Comparison of ENCODE assay signal across 11 mouse cellular contexts in the genomic region with DNA sequence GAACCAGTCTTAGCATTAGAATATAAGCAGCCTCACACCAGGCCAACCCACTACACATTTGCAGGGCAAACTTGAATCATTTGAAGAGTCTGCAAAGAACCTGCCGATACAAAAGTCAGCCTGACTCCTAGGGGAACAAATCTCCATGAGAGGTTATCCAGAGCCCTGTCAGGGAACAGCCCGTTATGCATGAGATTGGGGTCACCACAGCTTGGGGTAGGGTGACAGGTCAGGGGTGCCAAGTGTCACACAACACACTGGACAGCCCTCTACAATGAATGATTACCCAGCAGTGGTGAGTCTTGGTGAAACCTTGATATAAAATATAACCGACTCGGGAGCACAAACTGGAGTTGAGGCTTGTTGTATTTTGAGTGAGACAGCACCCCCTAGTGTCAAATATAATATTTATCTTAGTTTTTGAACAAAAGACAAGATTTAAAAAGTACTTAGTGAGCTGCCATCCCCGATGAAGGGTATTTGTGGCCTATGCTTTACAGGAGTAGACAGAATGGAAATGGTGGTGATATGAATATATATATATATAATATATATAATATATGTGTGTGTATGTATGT. TPM values are rescaled to one million over a fixed set of nuclear protein-coding genes. Genes with fewer than 3 reads are reported as not detected.
DNase-seq lines count a peak whose midpoint lies in the region; ATAC-seq and TF ChIP-seq lines count a peak whose summit lies in the region.
"Had no signal": no experiment of that assay in that cellular context is flagged by ENCODE, and none has a peak within 500 bp of the region (broad histone marks: within the 10 kb centered on the region; RNA-seq: fewer than 3 reads in every experiment).

No protein-coding gene starts in this region.

- WGBS in hindbrain, embryonic 11.5 days, result 67% methylated on average over 5 of the region's 5 CpGs
- 45% methylated on average over 5 of the region's 5 CpGs for WGBS in hindbrain, embryonic 16.5 days

- peak; percentile 23 to 73 (median 28); a peak in 4 of 6 replicates for TF ChIP-seq CTCF in MEL (IDR thresholded peaks at IDR 0.05 in 2 of 3, conservative IDR thresholded peaks at IDR 0.05 in 1 of 3; ENCODE audit: control insufficient read depth in 1 of 3, insufficient read depth in 1 of 3, low read depth in 2 of 3, low read length in 3 of 3, poor library complexity in 1 of 3, severe bottlenecking in 1 of 3)

- peak; percentile 81 for TF ChIP-seq RAD21 in MEL (IDR thresholded peaks at IDR 0.05; ENCODE audit: low read depth, low read length)

- H3K9me3 ChIP-seq in hindbrain, embryonic 11.5 days (ENCODE audit: control insufficient read depth, low read length), result no peaks in the 10 kb centered on the region
- no peaks in the 10 kb centered on the region for H3K9me3 ChIP-seq in hindbrain, embryonic 16.5 days (ENCODE audit: control insufficient read depth, low read length)
- no peaks in the 10 kb centered on the region for H3K9me3 ChIP-seq in MEL (replicated peaks; ENCODE audit: insufficient read depth, low read length)
- H3K9me3 ChIP-seq: embryonic facial prominence, embryonic 12.5 days; lung, embryonic 15.5 days had no signal

- H3K9ac ChIP-seq in hindbrain, embryonic 11.5 days (ENCODE audit: low read depth, low read length), result no peak overlapping the region
- H3K9ac ChIP-seq in hindbrain, embryonic 16.5 days (ENCODE audit: low read depth, low read length), result no peak overlapping the region
- no peak overlapping the region for H3K9ac ChIP-seq in MEL (ENCODE audit: control insufficient read depth, low read depth, low read length, poor library complexity, severe bottlenecking)
- H3K9ac ChIP-seq: embryonic facial prominence, embryonic 12.5 days; lung, embryonic 15.5 days had no signal

- no peak overlapping the region for H3K4me2 ChIP-seq in hindbrain, embryonic 11.5 days (replicated peaks; ENCODE audit: low read depth, low read length)
- H3K4me2 ChIP-seq in hindbrain, embryonic 16.5 days (ENCODE audit: low read length), result no peak overlapping the region
- H3K4me2 ChIP-seq: embryonic facial prominence, embryonic 12.5 days; lung, embryonic 15.5 days had no signal

- no peaks in the 10 kb centered on the region for H3K27me3 ChIP-seq in hindbrain, embryonic 11.5 days (ENCODE audit: control insufficient read depth, insufficient read depth, low read length)
- no peaks in the 10 kb centered on the region for H3K27me3 ChIP-seq in hindbrain, embryonic 16.5 days (replicated peaks; ENCODE audit: control insufficient read depth, insufficient read depth, low read length)
- no peaks in the 10 kb centered on the region for H3K27me3 ChIP-seq in MEL (ENCODE audit: control insufficient read depth in 1 of 2, insufficient read depth in 2 of 2, low read length in 2 of 2)
- H3K27me3 ChIP-seq: embryonic facial prominence, embryonic 12.5 days; lung, embryonic 15.5 days had no signal

- no peak for TF ChIP-seq EP300 in MEL (IDR thresholded peaks at IDR 0.05; ENCODE audit: low read depth in 1 of 2, low read length in 2 of 2)

- H3K4me1 ChIP-seq in hindbrain, embryonic 11.5 days (replicated peaks; ENCODE audit: control insufficient read depth, insufficient read depth, low read length), result no peaks in the 10 kb centered on the region
- H3K4me1 ChIP-seq in hindbrain, embryonic 16.5 days (ENCODE audit: control insufficient read depth, insufficient read depth, low read depth, low read length), result no peaks in the 10 kb centered on the region
- H3K4me1 ChIP-seq in MEL (ENCODE audit: control insufficient read depth in 1 of 2, insufficient read depth in 2 of 2, low read length in 2 of 2), result no peaks in the 10 kb centered on the region
- H3K4me1 ChIP-seq: embryonic facial prominence, embryonic 12.5 days; lung, embryonic 15.5 days had no signal

- H3K27ac ChIP-seq in hindbrain, embryonic 11.5 days (ENCODE audit: low read depth, low read length), result no peak overlapping the region
- H3K27ac ChIP-seq in hindbrain, embryonic 16.5 days (ENCODE audit: low read depth, low read length), result no peak overlapping the region
- no peak overlapping the region for H3K27ac ChIP-seq in MEL (ENCODE audit: control insufficient read depth, low read depth, low read length)
- H3K27ac ChIP-seq: embryonic facial prominence, embryonic 12.5 days; lung, embryonic 15.5 days had no signal

- ATAC-seq in hindbrain, embryonic 11.5 days (ENCODE audit: low FRiP score), result no peak
- no peak for ATAC-seq in hindbrain, embryonic 16.5 days
- peak; percentile 35; the same call in 1 of the 2 replicates for ATAC-seq in granulocyte monocyte progenitor cell, adult 5-6 weeks (replicated peaks; ENCODE audit: poor library complexity, severe bottlenecking)

- no peaks in the 10 kb centered on the region for H3K79me2 ChIP-seq in MEL (ENCODE audit: control insufficient read depth, insufficient read depth, low read length, poor library complexity)

- no peak for TF ChIP-seq POLR2A in MEL (IDR thresholded peaks at IDR 0.05; ENCODE audit: control insufficient read depth in 1 of 2, insufficient read depth in 1 of 2, low read depth in 1 of 2, low read length in 2 of 2, poor library complexity in 1 of 2)

- no peak overlapping the region for H3K4me3 ChIP-seq in hindbrain, embryonic 11.5 days (ENCODE audit: low read depth, low read length)
- H3K4me3 ChIP-seq in hindbrain, embryonic 16.5 days (ENCODE audit: low read length), result no peak overlapping the region
- H3K4me3 ChIP-seq in MEL (ENCODE audit: control insufficient read depth in 1 of 2, insufficient read depth in 1 of 2, low read depth in 2 of 2, low read length in 2 of 2), result no peak overlapping the region
- H3K4me3 ChIP-seq: embryonic facial prominence, embryonic 12.5 days; lung, embryonic 15.5 days had no signal

- DNase-seq in hindbrain, embryonic 11.5 days (ENCODE audit: low spot score), result peak; percentile 30
- DNase-seq in 3T3-L1 (ENCODE audit: low read depth, low spot score) (peak; percentile 49), MEL (ENCODE audit: low read depth, low spot score) (peak; percentile 65)
- no peak for DNase-seq in left cerebral cortex, postnatal 36 days (ENCODE audit: low spot score in 2 of 2)
- no peak for DNase-seq in urinary bladder, adult 18-20 months (ENCODE audit: low spot score in 2 of 2)
- no peak for DNase-seq in frontal cortex, postnatal 25 days (ENCODE audit: low spot score in 2 of 2)
- DNase-seq: heart, postnatal 36 days had no signal

- H3K36me3 ChIP-seq in hindbrain, embryonic 11.5 days (ENCODE audit: control insufficient read depth, insufficient read depth, low read length), result no peaks in the 10 kb centered on the region
- no peaks in the 10 kb centered on the region for H3K36me3 ChIP-seq in hindbrain, embryonic 16.5 days (ENCODE audit: control insufficient read depth, insufficient read depth, low read length)
- H3K36me3 ChIP-seq in MEL (ENCODE audit: control insufficient read depth in 1 of 2, insufficient read depth in 2 of 2, low read length in 2 of 2), result no peaks in the 10 kb centered on the region
- H3K36me3 ChIP-seq: embryonic facial prominence, embryonic 12.5 days; lung, embryonic 15.5 days had no signal

- intact Hi-C loops in left cerebral cortex, postnatal 36 days (cut with DNase I), result no loop called here

TF ChIP-seq in MEL, 35 proteins besides CTCF, POLR2A, EP300 and RAD21:
- TF ChIP-seq MAZ (IDR thresholded peaks at IDR 0.05; ENCODE audit: low read depth, low read length) (no peak), GATA1 (IDR thresholded peaks at IDR 0.05; ENCODE audit: low read depth, low read length) (no peak), MYB (IDR thresholded peaks at IDR 0.05; ENCODE audit: low read depth, low read length) (no peak), MEF2A (IDR thresholded peaks at IDR 0.05; ENCODE audit: extremely low read depth, insufficient replicate concordance, low read depth, low read length, poor library complexity, severe bottlenecking) (no peak), TAL1 (IDR thresholded peaks at IDR 0.05; ENCODE audit: low read length) (no peak), USF1 (IDR thresholded peaks at IDR 0.05; ENCODE audit: low read depth, low read length) (no peak), ZC3H11A (IDR thresholded peaks at IDR 0.05; ENCODE audit: low read depth, low read length) (peak; percentile 74), SMC3 (IDR thresholded peaks at IDR 0.05; ENCODE audit: low read depth, low read length) (peak; percentile 71), MYC (IDR thresholded peaks at IDR 0.05; ENCODE audit: low read depth, low read length) (no peak), E2F4 (IDR thresholded peaks at IDR 0.05; ENCODE audit: borderline replicate concordance, low read depth, low read length) (no peak), CHD1 (IDR thresholded peaks at IDR 0.05; ENCODE audit: low read depth, low read length) (no peak), POLR2AphosphoS2 (IDR thresholded peaks at IDR 0.05; ENCODE audit: low read length) (no peak), TBP (IDR thresholded peaks at IDR 0.05; ENCODE audit: low read depth, low read length) (no peak), MAX (IDR thresholded peaks at IDR 0.05; ENCODE audit: low read length) (no peak)

RNA-seq across cellular contexts. Expression of a gene that starts 13.7 kb away (rescaled TPM):
- 0.34 and 0.43 TPM in 2 replicates for polyA plus RNA-seq in hindbrain, embryonic 11.5 days (2014; fragmentation: Nextera tagmentation; extraction: Ambion mirVana)
- polyA plus RNA-seq in hindbrain, embryonic 16.5 days (2015; fragmentation: Nextera tagmentation; extraction: Ambion mirVana), result 3.0 TPM in 2 replicates
- total RNA-seq in MEL (2012; rRNA removed), result not detected in 2 replicates
- polyA plus RNA-seq in MEL (2012; ENCODE audit: insufficient read depth in 1 of 2, insufficient read length in 2 of 2, low read depth in 1 of 2, low replicate concordance in 2 of 2, missing spikeins in 1 of 2), result not detected
- not detected in 2 replicates for total RNA-seq in granulocyte monocyte progenitor cell, adult 5-6 weeks (2014; fragmentation: Nextera tagmentation)
- not detected in 2 replicates for total RNA-seq in granulocyte monocyte progenitor cell, adult 5-6 weeks (2017)
- 1 to 10 TPM; 3.1 to 4.6 TPM for total RNA-seq in left cerebral cortex, postnatal 36 days (2021)
- total RNA-seq: heart, postnatal 36 days had no signal
- polyA plus RNA-seq: lung, embryonic 15.5 days had no signal

RNA-seq across cellular contexts. Expression of a gene that starts 53.2 kb away (rescaled TPM):
- polyA plus RNA-seq in hindbrain, embryonic 11.5 days (2014; fragmentation: Nextera tagmentation; extraction: Ambion mirVana), result 0.78 and 1.2 TPM in 2 replicates
- polyA plus RNA-seq in hindbrain, embryonic 16.5 days (2015; fragmentation: Nextera tagmentation; extraction: Ambion mirVana), result 0.44 and 0.75 TPM in 2 replicates
- 0.50 and 0.95 TPM in 2 replicates for total RNA-seq in MEL (2012; rRNA removed)
- under 1 TPM in 1 of 2 experiments, not detected in 1; 0.47 TPM for polyA plus RNA-seq in MEL (2012; ENCODE audit: insufficient read depth in 1 of 2, insufficient read length in 2 of 2, low read depth in 1 of 2, low replicate concordance in 2 of 2, missing spikeins in 1 of 2)
- total RNA-seq in granulocyte monocyte progenitor cell, adult 5-6 weeks (2014; fragmentation: Nextera tagmentation), result not detected in 2 replicates
- not detected in 2 replicates for total RNA-seq in granulocyte monocyte progenitor cell, adult 5-6 weeks (2017)
- under 1 TPM; 0.35 to 0.41 TPM for total RNA-seq in left cerebral cortex, postnatal 36 days (2021)

Comparison
In these comparisons a context has a peak if more than half of its experiments do, and no peak if none do; other contexts are left out.
1. DNase-seq: peak in hindbrain, embryonic 11.5 days (single experiment), 3T3-L1 (single experiment) and MEL (single experiment); none in left cerebral cortex, postnatal 36 days (0 of 2), urinary bladder, adult 18-20 months (0 of 2) and frontal cortex, postnatal 25 days (0 of 2).